Mouse (Mus musculus) CH12.LX (cell line): ENCODE results near the gene Med24.

Experiments used
- GABPA ChIP-seq: IDR thresholded peaks from 2 replicates; pipeline ENCODE4 v1.6.1; 2012; ENCODE audit warnings: low read depth, low read length, improper control_type of control experiment, inconsistent platforms; ENCODE audit not compliant: insufficient replicate concordance
- SIN3A ChIP-seq: IDR thresholded peaks from 2 replicates; pipeline ENCODE4 v1.6.1; 2012; ENCODE audit warnings: low read length, improper control_type of control experiment, inconsistent platforms
- TCF12 ChIP-seq: IDR thresholded peaks from 2 replicates; pipeline ENCODE4 v1.6.1; 2014; ENCODE audit warnings: low read depth, mild to moderate bottlenecking, inconsistent platforms, low read length, improper control_type of control experiment
- USF2 ChIP-seq: conservative IDR thresholded peaks from 2 replicates; pipeline ENCODE4 v1.6.1; 2011; ENCODE audit warnings: low read depth, low read length, improper control_type of control experiment

GRCm38 (mm10) chr11:98764746-98765145, 35.5 kb upstream of the Med24 start:
- TF ChIP-seq GABPA (no peak), USF2 (no peak), TCF12 (no peak), SIN3A (no peak)
